Mouse (Mus musculus): Measurements from ENCODE around the gene 1700092M07Rik.

Gene 1700092M07Rik

DNA sequence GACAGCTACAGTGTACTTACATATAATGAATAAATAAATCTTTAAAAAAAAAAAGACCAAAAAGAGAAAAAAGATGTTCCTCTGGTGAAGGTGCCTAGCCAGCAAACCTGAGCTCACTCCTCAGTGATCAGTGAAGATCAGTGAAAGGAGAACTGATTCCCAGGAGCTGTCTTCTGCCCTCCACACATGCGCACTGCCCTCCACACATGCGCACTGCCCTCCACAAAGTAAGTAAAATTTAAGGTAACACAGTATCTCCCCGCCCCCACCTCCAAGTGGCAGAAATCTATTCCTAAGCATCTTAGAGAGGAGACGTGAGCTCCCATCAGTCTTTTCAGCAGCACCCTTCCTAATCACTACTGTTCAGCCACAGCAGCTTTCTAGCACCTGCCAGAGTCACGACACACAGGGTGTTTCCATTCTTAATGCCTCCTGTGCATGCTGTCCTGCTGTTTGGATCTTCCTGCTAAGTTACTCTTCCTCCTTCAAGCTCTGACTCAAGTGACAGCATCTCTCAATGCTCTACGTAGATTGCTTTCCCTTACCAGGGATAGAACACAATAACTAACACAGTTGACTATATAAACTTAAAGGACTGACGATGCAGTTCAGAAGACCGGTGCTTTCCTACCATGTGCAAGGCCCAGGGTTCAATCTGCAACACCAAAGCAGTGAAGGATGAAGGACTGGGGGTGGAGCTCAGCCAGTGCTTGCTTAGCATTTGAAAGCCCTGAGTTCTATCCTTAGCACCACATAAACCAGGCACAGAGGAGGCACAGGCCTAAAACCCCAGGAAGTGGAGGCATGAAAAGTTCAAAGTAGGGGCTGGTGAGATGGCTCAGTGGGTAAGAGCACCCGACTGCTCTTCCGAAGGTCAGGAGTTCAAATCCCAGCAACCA, 24.4 kb upstream of the 1700092M07Rik start:
- in situ Hi-C loops (cut with MboI, MseI), result loop anchor here (25.0 kb wide), 1 partner anchor 1229 kb away; the partner anchor contains the start of genes Atl3 and Rtn3

DNA sequence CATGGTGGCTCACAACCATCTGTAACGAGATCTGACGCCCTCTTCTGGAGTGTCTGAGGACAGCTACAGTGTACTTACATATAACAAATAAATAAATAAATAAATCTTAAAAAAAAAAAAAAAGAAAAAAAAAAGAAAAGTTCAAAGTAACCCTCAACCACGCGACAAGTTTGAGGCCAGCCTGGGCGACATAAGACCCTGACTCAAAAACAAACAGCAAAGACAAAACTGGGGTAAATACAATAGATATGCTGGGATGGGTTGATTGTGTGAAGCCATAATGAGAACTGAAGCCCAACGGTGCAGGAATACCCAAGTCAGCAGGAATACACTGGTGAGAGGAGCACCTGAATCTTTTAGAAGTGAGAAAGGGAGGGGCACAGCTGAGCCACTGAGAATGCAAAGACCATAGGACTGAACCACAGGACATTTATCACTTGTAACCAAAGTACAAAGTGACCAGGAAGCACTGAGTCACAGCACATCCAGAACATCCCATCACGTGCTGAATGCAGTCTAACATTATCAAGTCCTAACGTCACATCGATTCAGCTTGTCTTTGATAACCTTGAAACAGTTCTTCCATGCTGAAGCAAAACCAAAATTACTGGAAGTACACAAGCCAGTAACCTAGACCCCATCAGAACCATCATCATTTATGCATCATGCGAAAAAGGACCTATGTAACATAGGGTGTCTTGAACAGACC, 23.6 kb upstream of the 1700092M07Rik start:
- in situ Hi-C loops (cut with MboI, MseI), result loop anchor here (25.0 kb wide), 1 partner anchor 1230 kb away; the partner anchor contains the start of genes Atl3 and Rtn3

DNA sequence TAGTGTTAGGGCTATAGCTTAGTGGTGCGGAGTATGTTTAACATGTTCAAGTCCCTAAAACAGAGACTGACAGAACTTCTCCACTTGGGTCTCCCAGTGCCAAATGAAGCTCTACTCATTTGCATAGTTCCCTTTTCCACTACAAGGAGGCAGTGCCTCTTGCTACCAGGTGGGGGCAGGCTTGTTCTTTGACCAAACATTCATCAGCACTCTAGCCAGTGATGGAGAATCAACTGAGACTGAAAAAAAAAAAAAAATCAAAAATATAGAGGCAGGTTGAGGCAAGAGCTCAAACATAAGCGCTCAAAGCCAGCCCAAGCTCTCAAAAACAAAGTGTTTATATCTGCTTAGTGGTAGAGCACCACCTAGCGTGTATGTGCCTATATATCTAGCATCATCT, 22.2 kb upstream of the 1700092M07Rik start:
- in situ Hi-C loops (cut with MboI, MseI), result loop anchor here (25.0 kb wide), 1 partner anchor 1231 kb away; the partner anchor contains the start of genes Atl3 and Rtn3

DNA sequence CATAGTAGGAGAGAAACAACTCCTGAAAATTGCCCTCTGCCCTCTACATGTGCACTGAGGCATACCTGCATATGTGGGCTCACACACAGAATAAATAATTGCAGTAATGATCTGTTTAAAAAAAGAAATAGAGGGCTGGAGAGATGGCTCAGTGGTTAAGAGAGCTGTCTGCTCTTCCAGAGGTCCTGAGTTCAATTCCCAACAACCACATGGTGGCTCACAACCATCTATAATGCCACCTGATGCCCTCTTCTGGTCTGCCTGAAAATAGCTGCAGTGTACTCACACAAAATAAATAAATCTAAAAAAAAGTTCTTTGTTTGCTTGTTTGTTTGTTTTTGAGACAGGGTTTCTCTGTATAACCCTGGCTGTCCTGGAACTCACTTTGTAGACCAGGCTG, 21.5 kb upstream of the 1700092M07Rik start:
- in situ Hi-C loops (cut with MboI, MseI), result loop anchor here (25.0 kb wide), 1 partner anchor 1232 kb away; the partner anchor contains the start of genes Atl3 and Rtn3

DNA sequence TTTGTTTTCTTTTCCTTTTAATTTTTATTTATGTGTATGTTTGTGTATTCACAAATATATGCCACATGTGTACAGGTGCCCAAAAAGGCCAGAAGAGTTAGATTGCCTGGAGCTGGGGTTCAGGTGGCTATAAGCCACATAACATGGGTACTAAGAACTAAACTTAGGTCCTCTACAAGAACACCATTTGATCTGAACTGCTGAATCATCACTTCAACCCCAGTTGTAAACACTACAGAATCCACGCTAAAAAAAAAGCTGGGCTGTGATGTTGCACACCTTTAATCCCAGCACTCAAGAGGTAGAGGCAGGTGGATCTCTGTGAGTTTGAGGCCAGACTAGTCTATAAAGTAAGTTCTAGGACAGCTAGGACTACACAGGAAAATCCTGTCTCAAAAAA, 19.1 kb upstream of the 1700092M07Rik start:
- in situ Hi-C loops (cut with MboI, MseI), result loop anchor here (25.0 kb wide), 1 partner anchor 1234 kb away; the partner anchor contains the start of genes Atl3 and Rtn3

DNA sequence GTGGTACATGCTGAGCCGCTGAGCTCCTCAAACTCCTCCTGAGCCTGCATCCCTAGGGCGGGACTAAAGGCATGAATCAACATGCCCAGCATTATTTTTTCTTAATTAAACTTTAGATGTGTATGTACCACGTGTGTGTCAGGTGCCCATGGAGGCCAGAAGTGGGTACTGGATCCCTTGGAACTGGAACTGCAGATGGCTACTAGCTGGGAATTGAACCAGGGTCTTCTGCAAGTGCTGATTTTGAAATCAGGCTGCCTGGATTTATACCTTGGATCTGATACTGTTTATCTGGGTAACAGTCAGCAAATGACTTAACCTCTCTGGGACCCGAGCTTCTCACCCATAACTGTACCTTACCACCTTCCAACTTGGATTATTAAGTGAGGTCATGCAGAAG, 18.5 kb upstream of the 1700092M07Rik start:
- in situ Hi-C loops (cut with MboI, MseI), result loop anchor here (25.0 kb wide), 1 partner anchor 1235 kb away; the partner anchor contains the start of genes Atl3 and Rtn3

DNA sequence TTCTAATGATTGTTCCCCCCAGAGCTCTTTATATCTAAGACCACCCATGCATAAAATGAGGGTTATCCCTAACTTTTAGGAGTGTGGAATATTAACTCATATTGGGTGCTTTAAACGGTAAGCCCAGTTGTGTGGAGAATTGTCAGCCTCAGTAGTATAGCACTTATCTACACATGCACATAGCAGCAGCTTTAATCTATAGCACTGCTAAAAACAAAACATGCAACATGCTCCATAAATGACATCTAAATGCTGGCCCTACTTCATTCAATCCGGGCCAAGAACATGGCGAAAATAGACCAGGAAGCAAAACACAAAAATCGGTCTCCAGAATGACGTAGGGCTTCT, 18.0 kb upstream of the 1700092M07Rik start:
- in situ Hi-C loops (cut with MboI, MseI), result loop anchor here (25.0 kb wide), 1 partner anchor 1235 kb away; the partner anchor contains the start of genes Atl3 and Rtn3

DNA sequence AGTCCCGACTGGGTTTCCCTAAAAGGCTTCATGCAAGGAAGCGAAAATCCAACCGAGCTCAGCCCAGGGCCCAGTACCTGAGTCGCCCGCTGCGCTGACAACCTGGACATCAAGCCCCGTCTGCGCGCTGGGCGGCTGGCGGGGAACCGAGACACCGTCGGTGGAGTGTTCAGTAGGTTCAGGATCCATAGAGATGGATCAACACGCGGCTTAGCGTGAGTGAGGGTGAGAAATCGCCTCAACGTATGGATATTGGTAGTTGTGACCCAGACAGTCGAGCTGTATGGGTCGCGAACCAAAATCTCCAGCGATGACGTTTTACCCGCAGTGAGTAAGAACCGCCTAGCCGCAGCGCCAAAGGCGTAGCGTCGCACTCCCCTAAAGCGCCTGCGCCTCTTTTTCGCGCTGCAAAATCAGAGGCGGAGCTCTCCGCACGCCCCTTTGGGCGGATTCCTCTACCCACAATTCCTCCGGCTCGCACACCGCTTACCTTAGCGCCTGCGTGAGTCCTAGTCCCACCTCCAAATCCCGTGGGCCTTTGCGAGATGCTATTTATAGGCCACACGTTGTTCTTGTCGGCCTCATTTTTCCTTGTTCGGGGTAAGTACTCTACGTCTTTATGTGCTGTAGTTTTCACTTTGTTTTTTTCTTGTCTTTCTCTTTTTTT, 17.5 kb upstream of the 1700092M07Rik start, which contains the start of gene Slc3a2:
Gene Slc3a2, minus strand, starts transcription at position 463 of the 667 bp plus-strand sequence.
- in situ Hi-C loops (cut with MboI, MseI), result loop anchor here (25.0 kb wide), 1 partner anchor 1236 kb away; the partner anchor contains the start of genes Atl3 and Rtn3

DNA sequence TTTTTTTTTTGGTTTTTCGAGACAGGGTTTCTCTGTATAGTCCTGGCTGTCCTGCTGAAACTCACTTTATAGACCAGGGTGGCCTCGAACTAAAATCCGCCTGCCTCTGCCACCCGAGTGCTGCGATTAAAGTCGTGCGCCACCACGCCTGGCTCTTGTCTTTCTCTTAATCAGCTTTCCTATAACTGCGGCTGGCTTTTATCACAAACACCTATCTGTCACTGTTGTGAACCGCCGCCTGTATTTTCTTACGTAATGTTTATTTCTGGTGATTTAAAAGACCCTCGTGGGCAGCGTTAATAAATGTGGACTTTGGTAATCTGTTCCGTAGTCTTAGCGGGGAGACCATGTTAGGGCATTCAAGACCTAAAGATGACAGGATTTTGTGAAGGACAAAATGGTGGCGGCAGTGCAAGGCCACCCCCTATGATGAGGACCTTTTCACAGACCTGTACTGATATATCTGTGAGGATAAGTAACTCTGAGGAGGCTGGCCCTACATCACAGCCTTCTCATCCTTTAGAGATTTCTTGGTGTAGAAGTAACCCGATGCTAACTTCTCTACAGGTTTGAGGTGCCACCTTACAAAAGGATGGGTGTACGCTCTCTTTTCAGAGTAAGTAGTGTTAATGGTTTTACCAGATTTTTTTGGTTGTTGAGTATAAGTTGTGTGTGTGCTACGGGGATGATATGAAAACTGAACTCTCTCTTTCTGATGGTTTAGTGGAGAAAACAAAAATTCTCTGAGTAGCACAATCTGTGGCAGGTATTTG, 16.8 kb upstream of the 1700092M07Rik start:
- in situ Hi-C loops (cut with MboI, MseI), result loop anchor here (25.0 kb wide), 1 partner anchor 1236 kb away; the partner anchor contains the start of genes Atl3 and Rtn3

DNA sequence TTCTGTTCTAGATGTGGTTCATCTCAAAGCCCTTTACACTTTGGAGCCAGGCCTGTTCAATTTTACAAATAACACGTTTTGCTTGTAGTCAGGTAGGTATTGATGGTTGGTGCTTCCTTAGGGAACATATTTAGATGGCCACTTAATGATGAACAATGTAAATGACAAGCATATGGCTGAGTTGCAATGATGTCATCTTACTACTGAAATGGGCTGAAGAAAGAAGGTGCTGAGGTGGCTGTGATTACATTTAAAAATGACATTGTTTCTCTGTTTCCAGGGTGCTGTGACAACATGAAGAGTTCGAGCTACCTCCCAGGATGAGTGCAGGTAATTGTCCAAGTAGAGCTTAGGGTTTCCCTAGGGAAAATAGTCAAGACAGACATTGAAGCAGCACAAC, 16.1 kb upstream of the 1700092M07Rik start:
- in situ Hi-C loops (cut with MboI, MseI), result loop anchor here (25.0 kb wide), 1 partner anchor 1237 kb away; the partner anchor contains the start of genes Atl3 and Rtn3

DNA sequence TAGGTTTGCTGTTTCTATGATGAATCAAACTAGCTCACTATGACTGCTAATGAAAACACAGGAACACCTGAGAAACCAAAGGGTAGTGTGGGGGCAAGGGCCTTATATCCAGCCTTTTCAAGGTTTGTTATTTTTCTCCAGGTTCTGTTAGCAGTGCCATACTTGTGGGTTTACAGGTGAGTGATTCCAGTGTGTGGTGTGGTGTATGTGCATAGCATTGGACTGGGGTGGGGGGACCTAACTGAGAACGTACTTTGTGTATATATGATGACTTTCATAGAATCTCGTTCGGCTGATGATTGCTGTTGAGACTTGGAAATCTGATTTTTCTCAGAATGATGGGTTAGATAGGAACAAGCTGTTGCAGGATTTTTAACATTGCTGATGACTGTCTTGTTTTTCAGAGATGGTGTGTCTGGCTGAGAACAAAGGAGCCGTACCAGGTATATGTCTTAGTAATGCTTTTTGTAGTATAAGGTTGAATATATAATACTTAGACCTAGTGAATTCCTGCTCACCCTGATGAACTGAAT, 15.4 kb upstream of the 1700092M07Rik start:
- in situ Hi-C loops (cut with MboI, MseI), result loop anchor here (5.0 to 25.0 kb wide), 2 partner anchors 172 to 1688 kb away; partner anchors contain the start of genes Ganab and Stip1

DNA sequence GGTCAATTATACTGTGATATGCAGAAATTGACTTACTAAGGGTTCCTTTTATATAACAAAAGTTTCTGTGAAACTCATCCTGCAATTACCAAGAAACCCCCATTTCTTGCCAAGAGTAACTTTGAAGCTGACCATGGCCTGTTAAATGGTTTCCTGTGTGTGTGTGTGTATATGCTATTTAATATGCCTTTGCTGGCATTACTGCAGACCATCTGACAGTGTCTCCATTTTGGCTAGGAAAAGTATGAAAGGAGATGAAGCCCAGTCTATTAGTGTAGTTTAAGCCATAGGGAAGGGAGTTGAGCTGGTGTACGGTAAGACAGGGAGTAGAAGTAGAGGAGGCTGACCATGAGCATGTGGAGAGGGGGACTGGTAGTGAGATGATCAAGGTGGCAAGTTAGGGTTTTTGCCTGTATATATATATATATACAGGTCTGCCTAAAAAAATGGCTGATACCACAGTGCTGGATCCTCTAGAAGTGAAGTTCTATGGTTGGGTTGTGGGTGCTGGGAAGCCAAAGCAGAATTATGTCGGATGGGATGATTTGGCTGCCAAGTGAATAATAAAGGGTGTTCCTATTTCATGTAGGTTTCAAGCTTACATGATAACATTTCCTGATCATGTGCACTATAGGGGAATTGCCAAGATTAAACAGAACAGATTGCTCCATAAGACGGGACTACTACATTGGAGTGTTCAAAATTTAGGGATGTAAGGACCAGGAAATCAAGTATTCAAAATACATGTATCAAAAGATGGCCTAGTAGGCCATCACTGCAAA, 13.7 kb upstream of the 1700092M07Rik start:
- in situ Hi-C loops (cut with MboI, MseI), result loop anchor here (5.0 to 25.0 kb wide), 2 partner anchors 171 to 1689 kb away; partner anchors contain the start of genes Ganab and Stip1

DNA sequence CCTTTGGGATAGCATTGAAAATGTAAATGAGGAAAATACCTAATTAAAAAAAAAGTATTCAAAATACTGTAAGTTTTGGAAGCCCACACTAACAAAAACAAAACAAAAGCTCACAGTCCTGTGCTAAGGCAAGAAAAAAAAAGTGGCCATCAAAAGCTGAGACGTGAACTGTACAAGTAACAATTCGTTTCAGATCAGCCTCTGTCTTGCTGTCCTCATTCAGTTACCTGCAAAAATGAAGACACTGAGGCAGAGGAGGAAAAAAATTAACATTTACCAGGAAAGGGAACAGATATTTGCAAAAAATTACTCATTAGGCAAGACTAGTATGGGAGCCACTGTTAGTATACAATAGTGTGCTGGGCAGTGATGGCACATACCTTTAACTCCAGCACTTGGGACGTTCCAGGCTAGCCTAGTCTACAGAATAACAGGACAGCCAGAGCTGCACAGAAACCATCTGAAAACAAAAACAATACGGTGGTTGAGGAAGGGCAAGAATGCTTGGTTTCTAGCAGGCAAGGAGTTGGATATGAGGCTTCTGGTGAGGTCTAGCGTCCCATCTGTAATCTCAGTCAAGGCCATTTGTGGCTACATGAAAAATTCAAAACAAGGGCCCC, 12.9 kb upstream of the 1700092M07Rik start:
- in situ Hi-C loops (cut with MboI, MseI), result loop anchor here (5.0 to 25.0 kb wide), 2 partner anchors 170 to 1690 kb away; partner anchors contain the start of genes Ganab and Stip1

DNA sequence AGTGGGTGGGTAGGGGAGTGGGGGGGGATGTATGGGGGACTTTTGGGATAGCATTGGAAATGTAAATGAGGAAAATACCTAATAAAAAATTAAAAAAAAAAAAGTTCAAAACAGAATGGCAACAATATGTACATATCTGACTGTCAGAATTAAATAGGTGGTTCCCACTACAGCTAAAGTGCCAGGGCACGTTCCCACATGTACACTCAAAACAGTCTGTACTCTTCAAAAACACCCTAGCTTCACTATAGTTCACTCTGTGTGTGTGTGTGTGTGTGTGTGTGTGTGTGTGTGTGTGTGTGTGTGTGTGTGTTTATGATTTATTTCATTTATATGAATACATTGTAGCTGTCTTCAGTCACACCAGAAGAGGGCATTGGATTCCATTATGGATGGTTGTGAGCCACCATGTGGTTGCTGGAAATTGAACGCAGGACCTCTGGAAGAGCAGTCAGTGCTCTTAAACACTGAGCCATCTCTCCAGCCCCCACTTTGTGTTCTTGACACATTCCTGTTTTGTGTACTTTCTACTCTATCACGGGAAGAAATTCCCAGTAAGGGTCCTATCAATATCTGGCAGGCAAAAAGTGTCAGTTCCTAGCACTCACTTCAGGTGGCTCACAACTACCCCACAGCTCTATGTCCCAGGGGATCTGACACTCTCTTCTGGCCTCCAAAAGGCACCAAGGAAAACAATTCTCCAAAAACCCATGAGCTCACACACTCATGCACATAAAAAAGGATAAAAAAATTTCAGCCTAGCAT, 12.0 kb upstream of the 1700092M07Rik start:
- in situ Hi-C loops (cut with MboI, MseI), result loop anchor here (5.0 to 25.0 kb wide), 2 partner anchors 169 to 1691 kb away; partner anchors contain the start of genes Ganab and Stip1

DNA sequence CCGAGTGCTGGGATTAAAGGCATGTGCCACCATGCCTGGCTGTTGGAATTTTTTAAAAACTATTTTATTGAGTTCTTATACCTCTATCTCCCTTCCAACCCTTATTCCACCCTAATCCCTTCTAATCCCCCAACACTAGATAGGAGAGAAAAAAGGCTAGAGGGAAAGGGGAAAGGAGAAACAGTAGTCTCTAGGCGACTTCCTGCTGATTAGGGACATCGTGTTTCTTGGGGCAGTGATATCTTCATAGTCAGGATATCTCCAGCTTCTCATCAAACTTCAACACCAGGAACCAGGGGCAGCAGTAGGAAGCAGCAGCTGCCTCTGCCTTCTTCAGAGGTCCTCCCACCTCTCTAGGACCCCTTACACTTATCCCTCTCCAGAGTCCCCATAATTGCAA, 6.2 kb upstream of the 1700092M07Rik start:
- in situ Hi-C loops (cut with MboI, MseI), result loop anchor here (25.0 kb wide), 1 partner anchor 1697 kb away; the partner anchor contains the start of gene Stip1

DNA sequence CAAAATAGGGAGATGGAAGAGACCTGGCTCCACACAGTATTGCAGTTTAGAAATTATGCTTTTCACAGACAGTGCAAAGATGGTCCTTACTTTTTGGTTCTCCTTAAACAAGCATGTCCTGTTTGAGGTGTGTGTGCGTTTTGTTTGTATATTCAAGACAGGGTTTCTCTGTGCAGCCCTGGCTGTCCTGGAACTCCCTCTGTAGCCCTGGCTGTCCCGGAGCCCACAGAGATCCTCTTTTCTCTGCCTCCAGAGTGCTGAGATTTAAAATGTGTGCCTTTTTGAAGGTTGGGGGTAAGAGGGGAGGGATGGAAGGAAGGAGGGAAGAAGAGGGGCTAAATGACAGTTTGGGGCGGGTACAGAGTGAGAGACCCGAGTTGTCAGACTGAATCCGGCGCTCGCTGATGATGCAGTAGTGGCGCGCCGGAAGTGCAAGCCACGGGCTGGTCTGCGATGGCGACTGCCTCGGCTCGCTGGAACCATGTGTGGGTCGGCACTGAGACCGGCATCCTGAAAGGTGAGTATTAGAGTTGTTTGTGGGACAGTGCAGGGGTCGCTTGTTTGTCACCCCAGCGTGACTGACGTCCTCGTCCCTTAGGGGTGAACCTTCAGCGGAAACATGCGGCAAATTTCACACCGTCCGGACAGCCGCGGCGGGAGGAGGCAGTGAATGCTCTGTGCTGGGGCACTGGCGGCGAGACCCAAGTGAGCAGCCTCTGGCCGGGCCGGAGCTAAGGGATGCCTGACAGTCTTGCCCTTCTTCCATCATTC, 4.9 kb upstream of the 1700092M07Rik start, which contains the start of gene Wdr74:
Gene Wdr74, plus strand, starts transcription at position 439 of the 771 bp plus-strand sequence.
- in situ Hi-C loops (cut with MboI, MseI), result loop anchor here (25.0 kb wide), 1 partner anchor 1698 kb away; the partner anchor contains the start of gene Stip1

DNA sequence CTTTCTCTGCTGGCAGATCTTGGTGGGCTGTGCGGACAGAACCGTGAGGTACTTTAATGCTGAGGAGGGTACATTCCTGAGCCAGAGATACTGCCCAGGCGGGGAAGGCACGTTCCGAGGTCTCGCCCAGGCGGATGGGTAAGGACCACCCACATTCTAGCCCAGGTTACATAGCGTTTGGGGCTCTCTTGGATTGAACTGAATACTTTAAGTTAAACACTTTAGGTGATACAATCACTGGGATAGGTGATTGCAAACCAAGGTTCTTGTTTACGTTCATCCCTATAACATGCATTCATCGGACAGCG, 4.4 kb upstream of the 1700092M07Rik start:
- in situ Hi-C loops (cut with MboI, MseI), result loop anchor here (25.0 kb wide), 1 partner anchor 1699 kb away; the partner anchor contains the start of gene Stip1

Data from T-helper 1 cell (primary cell).